Mouse (Mus musculus): Measurements from ENCODE around the gene Gria1. TPM values are rescaled to one million over a fixed set of nuclear protein-coding genes. Genes with fewer than 3 reads are reported as not detected.

Gene Gria1
- 163 TPM for polyA plus RNA-seq (2015; fragmentation: Illumina TruSeq; extraction: RNeasy Lipid Tissue Mini Kit (QIAGEN cat#74804); ENCODE audit: low read depth, low replicate concordance)

GRCm38 (mm10) chr11:57011024-57011690 is at the start of gene Gria1:
Gene Gria1, plus strand, starts transcription at chr11:57011387.

